Mouse (Mus musculus): ENCODE measurements around the gene Aqr.

The Aqr gene

GRCm38 (mm10) chr2:114135777-114136176, 51.0 kb downstream of the Aqr start:
- DNase-seq (ENCODE audit: low spot score), result no peak

- no peak for DNase-seq (ENCODE audit: low spot score)
Observed at GRCm38 (mm10) chr2:114133355-114133754, 53.5 kb downstream of the Aqr start.

GRCm38 (mm10) chr2:114130657-114131056, 56.2 kb downstream of the Aqr start:
- DNase-seq (ENCODE audit: low spot score), result no peak

- DNase-seq (ENCODE audit: low spot score), result no peak
Observed at GRCm38 (mm10) chr2:114123304-114123703, 63.5 kb downstream of the Aqr start.

- DNase-seq (ENCODE audit: low spot score), result no peak
Observed at GRCm38 (mm10) chr2:114119451-114119850, 67.4 kb downstream of the Aqr start.

- no peak for DNase-seq (ENCODE audit: low spot score)
Observed at GRCm38 (mm10) chr2:114117665-114118064, 69.2 kb downstream of the Aqr start.

GRCm38 (mm10) chr2:114117235-114117634, 69.6 kb downstream of the Aqr start:
- no peak for DNase-seq (ENCODE audit: low spot score)

- DNase-seq (ENCODE audit: low spot score), result no peak
Observed at GRCm38 (mm10) chr2:114115563-114115962, 71.3 kb downstream of the Aqr start.

GRCm38 (mm10) chr2:114107288-114108278, 79.2 kb downstream of the Aqr start:
- no peak for DNase-seq (ENCODE audit: low spot score)

GRCm38 (mm10) chr2:114106383-114106782, 80.4 kb downstream of the Aqr start:
- DNase-seq (ENCODE audit: low spot score), result no peak

GRCm38 (mm10) chr2:114102471-114102870, 84.4 kb downstream of the Aqr start:
- no peak for DNase-seq (ENCODE audit: low spot score)

- no peak for DNase-seq (ENCODE audit: low spot score)
Observed at GRCm38 (mm10) chr2:114100834-114101233, 86.0 kb downstream of the Aqr start.

GRCm38 (mm10) chr2:114099816-114100215, 87.0 kb downstream of the Aqr start:
- no peak for DNase-seq (ENCODE audit: low spot score)

- DNase-seq (ENCODE audit: low spot score), result no peak
Observed at GRCm38 (mm10) chr2:114099109-114099508, 87.7 kb downstream of the Aqr start.

- DNase-seq (ENCODE audit: low spot score), result no peak
Observed at GRCm38 (mm10) chr2:114097627-114098026, 89.2 kb downstream of the Aqr start.

- no peak for DNase-seq (ENCODE audit: low spot score)
Observed at GRCm38 (mm10) chr2:114096570-114096969, 90.3 kb downstream of the Aqr start.

GRCm38 (mm10) chr2:114095348-114095747, 91.5 kb downstream of the Aqr start:
- DNase-seq (ENCODE audit: low spot score), result no peak

GRCm38 (mm10) chr2:114094696-114095095, 92.1 kb downstream of the Aqr start:
- DNase-seq (ENCODE audit: low spot score), result no peak

GRCm38 (mm10) chr2:114093577-114093976, 93.2 kb downstream of the Aqr start:
- DNase-seq (ENCODE audit: low spot score), result no peak

GRCm38 (mm10) chr2:114089862-114090261, 97.0 kb downstream of the Aqr start:
- no peak for DNase-seq (ENCODE audit: low spot score)

GRCm38 (mm10) chr2:114087271-114087670, 99.6 kb downstream of the Aqr start:
- no peak for DNase-seq (ENCODE audit: low spot score)

- no peak for DNase-seq (ENCODE audit: low spot score)
Observed at GRCm38 (mm10) chr2:114071876-114072275, 114.9 kb downstream of the Aqr start.

GRCm38 (mm10) chr2:114066226-114066625, 120.6 kb downstream of the Aqr start:
- no peak for DNase-seq (ENCODE audit: low spot score)

GRCm38 (mm10) chr2:114064004-114064403, 122.8 kb downstream of the Aqr start:
- DNase-seq (ENCODE audit: low spot score), result no peak

Measured in urinary bladder, postnatal 25 days (tissue).